Mouse (Mus musculus) heart, embryonic 16.5 days (tissue): Measurements from ENCODE around the gene Mesp2. TPM values are rescaled to one million over a fixed set of nuclear protein-coding genes. Genes with fewer than 3 reads are reported as not detected.

Experiments
- ATAC-seq: fragments of 200-750 bp; cut with Nextera tagmentation; replicated peaks from 2 replicates; pipeline ENCODE4 v1.8.0; 2017; ENCODE audit warnings: moderate number of reproducible peaks; ENCODE audit not compliant: insufficient read depth, low FRiP score; ENCODE audit errors: extremely low read depth
- H3K27ac ChIP-seq: fragments of 300-500 bp; sonication (generic); 2 replicates; pipeline ENCODE4 v1.5.1; 2014; ENCODE audit warnings: mild to moderate bottlenecking, low read length, control low read depth, moderate library complexity
- H3K27me3 ChIP-seq: fragments of 300-500 bp; sonication (generic); 2 replicates; pipeline ENCODE4 v1.6.1; 2014; ENCODE audit warnings: low read length, mixed read lengths; ENCODE audit not compliant: control insufficient read depth, insufficient read depth
- H3K36me3 ChIP-seq: fragments of 300-500 bp; sonication (generic); 2 replicates; pipeline ENCODE4 v1.6.1; 2014; ENCODE audit not compliant: control insufficient read depth, insufficient read depth
- H3K4me1 ChIP-seq: fragments of 300-500 bp; sonication (generic); 2 replicates; pipeline ENCODE4 v1.6.1; 2014; ENCODE audit warnings: low read length, mixed read lengths; ENCODE audit not compliant: control insufficient read depth, insufficient read depth
- H3K4me2 ChIP-seq: fragments of 300-500 bp; sonication (generic); 2 replicates; pipeline ENCODE4 v1.6.1; 2014; ENCODE audit warnings: low read depth, mild to moderate bottlenecking, control low read depth, low read length
- H3K4me3 ChIP-seq: fragments of 300-500 bp; sonication (generic); 2 replicates; pipeline ENCODE4 v1.5.1; 2014; ENCODE audit warnings: mild to moderate bottlenecking, control low read depth, low read length
- H3K9ac ChIP-seq: fragments of 300-500 bp; sonication (generic); 2 replicates; pipeline ENCODE4 v1.6.1; 2014; ENCODE audit warnings: low read length, control low read depth
- H3K9me3 ChIP-seq: fragments of 300-500 bp; sonication (generic); replicated peaks from 2 replicates; pipeline ENCODE4 v1.6.1; 2016; ENCODE audit warnings: low read length; ENCODE audit not compliant: control insufficient read depth
- WGBS: fragments of 180-500 bp; shearing (Covaris S2); extraction: QIAGEN DNeasy Blood & Tissue Kit; methylation state at CpG from one replicate; pipeline ENCODE4 v1.1.7; 2014; 5-methylcytosine and 5-hydroxymethylcytosine counted together
- polyA plus RNA-seq: library from polyadenylated mRNA; unstranded; fragments of >200 nt; fragmentation: Nextera tagmentation; extraction: Ambion mirVana; gene quantifications from 2 replicates; pipeline ENCODE4 v1.2.1, GENCODE M21; 2015

The Mesp2 gene
- polyA plus RNA-seq, 1 experiment from 2014 or later = 0.18 TPM

DNA sequence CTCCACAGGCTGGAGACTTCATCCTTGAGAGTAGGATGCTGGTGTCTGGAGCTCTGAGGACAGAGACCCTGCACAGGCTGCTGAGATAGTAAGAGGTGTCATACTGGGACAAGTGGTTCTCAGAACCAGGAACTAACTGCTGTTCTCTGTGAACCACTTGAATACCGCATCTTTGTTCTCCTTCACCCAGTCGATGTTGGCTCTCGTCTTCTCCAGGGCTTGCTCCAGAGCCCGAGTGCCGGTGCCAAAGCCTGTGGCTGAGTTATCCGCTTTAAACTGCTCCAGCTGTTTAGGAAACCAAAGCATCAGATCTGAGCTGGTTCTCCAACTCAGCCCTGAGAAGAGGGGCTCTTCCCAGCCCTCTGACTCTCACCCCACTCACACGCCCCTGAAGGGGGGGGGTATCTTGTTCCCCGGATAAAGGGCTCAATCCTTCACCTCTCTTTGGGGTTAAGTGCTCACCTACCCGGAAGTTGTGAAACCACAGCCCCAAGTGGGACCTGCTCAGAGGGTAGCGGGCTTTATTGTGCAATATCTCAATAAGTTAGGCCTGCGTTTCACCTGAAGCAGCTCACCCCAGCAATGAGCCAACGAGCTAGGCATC lies 11.7 kb downstream of the Mesp2 start:
- H3K4me2 ChIP-seq = no peak overlapping the region
- peaks cover 7% of the 10 kb centered on the region for H3K4me1 ChIP-seq
- H3K4me3 ChIP-seq = no peak overlapping the region
- 0 out of 2 replicates have a peak, but pooled peaks cover 6% of the 10 kb centered on the region for H3K36me3 ChIP-seq
- no peak for ATAC-seq
- no peaks in the 10 kb centered on the region for H3K27me3 ChIP-seq
- H3K9me3 ChIP-seq = peaks cover 2% of the 10 kb centered on the region; the same call in 1 of the 2 replicates
- WGBS = 70% methylated on average over 12 of the region's 12 CpGs
- H3K9ac ChIP-seq = no peak overlapping the region
- H3K27ac ChIP-seq = no peak overlapping the region

DNA sequence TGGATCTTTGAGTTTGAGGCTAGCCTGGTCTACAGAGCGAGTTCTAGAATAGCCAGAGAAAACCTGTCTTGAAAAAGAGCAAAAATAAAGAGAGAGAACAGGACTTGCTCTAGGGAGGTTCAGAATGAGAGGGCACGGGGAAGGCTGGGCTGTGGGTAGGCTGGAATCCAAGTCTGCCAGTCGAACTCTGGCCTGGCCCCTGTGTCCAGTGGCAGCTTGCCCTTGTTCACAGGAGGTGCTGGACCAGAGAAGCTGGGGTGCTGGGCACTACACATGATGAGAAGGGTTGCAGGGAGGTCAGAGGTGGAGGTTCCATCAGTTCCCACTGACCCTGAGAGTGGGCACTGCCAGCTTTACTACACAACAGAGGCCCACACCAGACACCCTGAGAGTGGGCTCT lies 17.8 kb downstream of the Mesp2 start:
- H3K4me1 ChIP-seq = no peaks in the 10 kb centered on the region

DNA sequence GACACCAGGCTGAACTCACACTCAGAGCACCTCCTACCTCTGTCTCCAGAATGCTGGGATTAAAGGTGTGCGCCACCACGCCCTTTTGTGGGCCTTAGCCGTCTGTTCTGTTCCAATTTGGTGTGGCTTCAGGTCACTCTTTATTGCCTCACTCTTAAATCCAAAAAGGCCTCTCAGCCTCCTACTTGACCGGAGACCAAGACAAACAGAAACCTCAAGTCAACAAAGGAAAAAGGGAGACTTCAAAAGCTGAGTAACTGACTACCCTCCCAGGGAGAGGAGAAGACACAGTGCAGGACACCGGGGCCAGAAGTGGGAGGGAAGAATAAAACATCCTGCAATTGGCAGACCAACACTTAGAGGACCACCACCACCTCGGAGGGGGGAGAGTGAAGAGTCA lies 20.6 kb downstream of the Mesp2 start:
- H3K36me3 ChIP-seq = no peaks in the 10 kb centered on the region
- H3K27ac ChIP-seq = peak overlapping the region; percentile 39
- no peak overlapping the region for H3K4me2 ChIP-seq
- H3K27me3 ChIP-seq = no peaks in the 10 kb centered on the region
- no peaks in the 10 kb centered on the region for H3K9me3 ChIP-seq
- H3K9ac ChIP-seq = no peak overlapping the region
- 64% methylated on average over 6 of the region's 6 CpGs for WGBS
- ATAC-seq = no peak; the same call in 1 of the 2 replicates
- no peak overlapping the region for H3K4me3 ChIP-seq
- H3K4me1 ChIP-seq = no peaks in the 10 kb centered on the region

More for the DNA sequence above, 17.8 kb downstream of the Mesp2 start:
- ATAC-seq = no peak
- Histone ChIP-seq H3K27me3 (no peaks in the 10 kb centered on the region), H3K9me3 (peaks cover 2% of the 10 kb centered on the region; the same call in 1 of the 2 replicates), H3K4me2 (no peak overlapping the region), H3K27ac (no peak overlapping the region), H3K36me3 (0 out of 2 replicates have a peak, but pooled peaks cover 6% of the 10 kb centered on the region), H3K9ac (no peak overlapping the region), H3K4me3 (no peak overlapping the region)
- WGBS = 74% methylated on average over 3 of the region's 3 CpGs

DNA sequence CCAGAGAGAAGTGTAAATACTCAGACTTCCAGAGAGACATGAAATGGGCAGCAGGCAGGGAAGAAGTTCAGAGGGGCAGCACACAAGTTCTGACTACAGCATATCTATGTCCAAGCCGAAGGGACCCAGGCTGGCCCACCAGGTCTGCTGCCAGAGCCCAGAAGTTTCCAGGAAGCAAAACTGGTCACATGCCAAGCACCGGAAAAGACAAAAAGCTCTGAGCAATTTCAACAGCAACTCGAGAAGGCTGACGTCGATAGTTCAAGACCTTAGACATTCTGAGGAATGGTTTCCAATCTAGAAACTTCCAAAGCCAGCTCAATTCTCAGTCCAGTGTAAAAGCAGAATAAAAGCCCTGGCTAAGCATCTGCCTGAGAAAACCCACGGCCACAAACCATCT lies 21.1 kb downstream of the Mesp2 start:
- H3K4me1 ChIP-seq = no peaks in the 10 kb centered on the region
- peak overlapping the region; percentile 39 for H3K27ac ChIP-seq
- no peak for ATAC-seq
- no peak overlapping the region for H3K4me2 ChIP-seq
- no peak overlapping the region for H3K4me3 ChIP-seq
- 46% methylated on average over 6 of the region's 6 CpGs for WGBS
- H3K9me3 ChIP-seq = no peaks in the 10 kb centered on the region
- H3K27me3 ChIP-seq = no peaks in the 10 kb centered on the region
- no peaks in the 10 kb centered on the region for H3K36me3 ChIP-seq
- H3K9ac ChIP-seq = no peak overlapping the region

DNA sequence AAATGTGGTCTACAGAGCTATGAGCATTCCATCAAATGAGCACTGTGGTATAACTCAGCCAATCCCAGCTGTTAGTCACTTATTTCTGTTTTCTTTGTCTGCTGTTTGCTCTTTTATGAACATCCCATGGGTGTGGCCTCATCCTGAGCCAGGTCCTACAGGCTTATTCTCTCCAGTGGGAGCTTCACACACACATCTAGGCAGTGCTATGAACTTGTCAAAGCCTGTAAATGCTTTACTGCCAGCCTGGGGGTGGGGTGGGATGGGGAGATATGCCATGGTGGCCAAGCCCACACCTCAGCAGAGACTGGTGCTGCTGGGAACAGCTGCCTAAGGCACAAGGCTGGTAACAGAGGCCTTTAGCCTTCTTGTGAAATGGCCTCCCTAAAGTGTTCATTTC lies 22.5 kb downstream of the Mesp2 start:
- H3K9ac ChIP-seq = no peak overlapping the region
- no peaks in the 10 kb centered on the region for H3K4me1 ChIP-seq
- H3K36me3 ChIP-seq = no peaks in the 10 kb centered on the region
- no peaks in the 10 kb centered on the region for H3K27me3 ChIP-seq
- no peak for ATAC-seq
- no peak overlapping the region for H3K27ac ChIP-seq
- no peaks in the 10 kb centered on the region for H3K9me3 ChIP-seq
- H3K4me2 ChIP-seq = no peak overlapping the region
- H3K4me3 ChIP-seq = no peak overlapping the region

DNA sequence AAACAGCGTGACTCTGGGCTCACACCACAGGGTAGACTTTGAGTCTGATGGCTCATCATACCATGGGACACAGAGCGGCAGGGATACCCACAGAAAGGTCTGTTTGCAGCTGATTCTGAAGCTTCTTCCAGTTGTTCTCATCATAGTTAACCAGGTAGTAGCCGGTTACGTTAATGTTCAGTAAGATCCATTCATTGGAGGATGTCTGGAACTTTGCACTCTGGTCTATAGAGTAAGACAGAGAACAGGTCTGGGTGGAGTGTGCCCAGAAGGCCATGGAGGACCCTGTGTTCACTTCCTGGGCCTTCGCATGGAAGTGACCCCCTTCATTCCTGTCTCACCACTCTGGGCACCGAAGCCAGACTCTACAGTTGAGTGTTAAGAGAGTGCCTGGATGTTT lies 24.7 kb downstream of the Mesp2 start:
- 86% methylated on average over 6 of the region's 6 CpGs for WGBS
- Histone ChIP-seq H3K4me1 (no peaks in the 10 kb centered on the region), H3K27ac (no peak overlapping the region), H3K36me3 (no peaks in the 10 kb centered on the region), H3K27me3 (no peaks in the 10 kb centered on the region), H3K9ac (no peak overlapping the region), H3K4me3 (no peak overlapping the region), H3K4me2 (no peak overlapping the region), H3K9me3 (no peaks in the 10 kb centered on the region)
- no peak for ATAC-seq

DNA sequence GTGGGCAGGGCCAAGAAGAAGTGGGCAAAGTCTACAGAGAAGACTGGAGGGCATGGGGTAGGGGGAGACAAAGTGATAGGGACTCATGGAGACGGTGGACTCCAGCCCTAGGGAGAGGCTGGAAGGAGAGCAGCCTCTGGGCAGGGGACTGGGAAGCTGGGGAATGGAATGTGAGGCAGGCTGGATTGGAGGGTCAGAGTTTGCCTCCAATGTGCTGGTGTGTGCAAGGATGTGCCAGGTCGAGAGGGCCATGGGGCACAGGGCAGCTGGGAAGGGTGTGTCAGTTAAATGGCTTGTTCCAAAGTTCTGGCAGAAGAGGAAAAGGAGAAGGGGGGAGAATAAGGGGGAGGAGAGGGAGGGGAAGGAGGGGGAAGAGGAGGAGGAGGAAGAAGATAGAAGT lies 26.7 kb downstream of the Mesp2 start:
- H3K4me2 ChIP-seq = no peak overlapping the region
- no peaks in the 10 kb centered on the region for H3K27me3 ChIP-seq
- 50% methylated on average over 2 of the region's 2 CpGs for WGBS
- H3K9me3 ChIP-seq = no peaks in the 10 kb centered on the region
- H3K4me1 ChIP-seq = no peaks in the 10 kb centered on the region
- H3K9ac ChIP-seq = no peak overlapping the region
- no peak for ATAC-seq
- no peak overlapping the region for H3K4me3 ChIP-seq
- H3K36me3 ChIP-seq = no peaks in the 10 kb centered on the region
- no peak overlapping the region for H3K27ac ChIP-seq

DNA sequence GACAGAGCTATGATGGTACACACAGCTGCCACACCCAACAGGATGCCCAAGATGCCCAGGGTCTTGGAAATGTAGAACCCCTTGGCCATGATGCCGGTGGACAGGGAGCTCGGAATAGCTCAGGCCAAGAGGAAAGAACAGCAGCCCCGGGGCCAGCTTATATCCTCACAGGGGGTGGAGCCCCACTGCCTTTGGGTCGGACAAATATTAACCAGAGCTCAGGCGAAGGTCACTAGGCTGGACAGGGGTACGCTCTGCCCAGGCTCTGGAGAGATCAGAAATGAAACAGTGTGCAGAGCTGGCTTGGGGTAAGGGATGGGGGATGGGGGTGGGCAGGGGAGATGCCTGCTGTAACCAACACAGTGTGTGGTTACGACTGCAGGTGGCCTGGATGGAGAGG lies 31.6 kb downstream of the Mesp2 start:
- H3K36me3 ChIP-seq = no peaks in the 10 kb centered on the region
- peaks cover 6% of the 10 kb centered on the region for H3K4me1 ChIP-seq
- WGBS = 57% methylated on average over 7 of the region's 7 CpGs
- no peak for ATAC-seq
- H3K4me2 ChIP-seq = no peak overlapping the region
- no peak overlapping the region for H3K4me3 ChIP-seq
- no peaks in the 10 kb centered on the region for H3K27me3 ChIP-seq
- no peak overlapping the region for H3K9ac ChIP-seq
- no peaks in the 10 kb centered on the region for H3K9me3 ChIP-seq
- H3K27ac ChIP-seq = no peak overlapping the region

DNA sequence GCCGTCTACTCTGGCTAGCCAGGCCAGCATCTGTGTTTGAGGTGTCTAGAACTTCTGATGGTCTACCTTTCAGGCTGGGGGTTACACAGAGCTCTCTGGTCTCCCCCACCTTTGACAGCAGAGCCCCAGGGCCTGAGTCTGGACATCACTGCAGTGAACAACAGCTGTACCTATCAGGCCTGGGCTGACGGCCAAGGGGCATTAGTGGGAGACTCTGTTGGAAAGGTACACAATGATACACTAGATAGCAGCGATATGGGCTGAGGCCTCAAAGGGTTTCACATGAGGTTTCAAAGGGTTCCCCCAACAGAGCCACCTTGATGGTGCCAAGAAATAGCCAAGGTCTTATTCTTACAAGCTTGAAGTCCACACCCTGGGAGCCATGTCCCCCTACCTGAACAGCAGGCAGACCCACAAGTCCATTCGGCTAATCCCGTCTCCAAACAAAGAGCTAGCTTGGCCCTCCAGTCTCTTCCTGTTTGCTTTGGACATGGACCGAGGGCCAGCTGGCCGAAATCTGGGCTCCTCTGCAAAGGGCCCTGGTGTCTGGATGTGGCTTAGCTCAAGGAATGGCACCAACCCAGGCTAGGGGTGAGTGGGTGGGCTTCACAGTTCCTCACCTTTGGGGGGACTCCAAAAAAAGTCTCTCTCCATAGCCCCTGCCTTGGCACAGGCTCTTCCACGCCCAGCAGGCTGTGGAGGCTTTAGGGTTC lies 33.7 kb downstream of the Mesp2 start:
- Histone ChIP-seq H3K27ac (no peak overlapping the region), H3K9me3 (no peaks in the 10 kb centered on the region), H3K4me3 (no peak overlapping the region), H3K36me3 (no peaks in the 10 kb centered on the region), H3K4me2 (no peak overlapping the region), H3K9ac (no peak overlapping the region), H3K4me1 (peaks cover 6% of the 10 kb centered on the region), H3K27me3 (0 out of 2 replicates have a peak, but pooled peaks cover 2% of the 10 kb centered on the region)
- WGBS = 54% methylated on average over 8 of the region's 8 CpGs
- no peak for ATAC-seq
